Comparison of ENCODE assay signal across 8 mouse cellular contexts in genomic region chr10:41887080-41887821, GRCm38 (mm10).
DNase-seq lines count a peak whose midpoint lies in the region; ATAC-seq and TF ChIP-seq lines count a peak whose summit lies in the region.

No protein-coding gene starts in this region.

- H3K4me3 ChIP-seq in embryonic facial prominence, embryonic 10.5 days, result peak overlapping the region; percentile 77
- peak overlapping the region; percentile 71 for H3K4me3 ChIP-seq in intestine, postnatal 0 days (ENCODE audit: low read depth, low read length)
- peak overlapping the region; percentile 54 for H3K4me3 ChIP-seq in midbrain, embryonic 11.5 days (ENCODE audit: low read depth, low read length)

- WGBS in embryonic facial prominence, embryonic 10.5 days, result under 1% methylated on average over 65 of the region's 65 CpGs
- under 1% methylated on average over 65 of the region's 65 CpGs for WGBS in intestine, postnatal 0 days
- whole genome bisulfite sequencing in midbrain, embryonic 11.5 days, result 1% methylated on average over 65 of the region's 65 CpGs

- no peak; the same call in 1 of the 2 replicates for TF ChIP-seq CTCF in intestine, postnatal 0 days (IDR thresholded peaks at IDR 0.05; ENCODE audit: low read depth)

- H3K9ac ChIP-seq in intestine, postnatal 0 days (ENCODE audit: low read depth, low read length), result peak overlapping the region; percentile 89
- peak overlapping the region; percentile 78 for H3K9ac ChIP-seq in midbrain, embryonic 11.5 days (ENCODE audit: low read length)

- H3K27ac ChIP-seq in embryonic facial prominence, embryonic 10.5 days (replicated peaks), result peak overlapping the region; percentile 91
- H3K27ac ChIP-seq in intestine, postnatal 0 days (ENCODE audit: low read depth, low read length), result peak overlapping the region; percentile 97
- H3K27ac ChIP-seq in midbrain, embryonic 11.5 days (ENCODE audit: low read depth, low read length), result peak overlapping the region; percentile 82

- DNase-seq in adrenal gland, postnatal 14 days, result peak; percentile 98
- DNase-seq in embryonic facial prominence, embryonic 10.5 days (ENCODE audit: low spot score), result peak; percentile 98
- DNase-seq in left cerebral cortex, postnatal 4 days, result peak; percentile 99
- DNase-seq in midbrain, embryonic 11.5 days (ENCODE audit: low spot score, missing footprints), result peak; percentile 99
- DNase-seq in right cerebral cortex, postnatal 4 days, result peak; percentile 96
- peak; percentile 94 for DNase-seq in yolk sac, embryonic 10.5 days (ENCODE audit: low spot score)

- peak overlapping the region; percentile 88 for H3K4me2 ChIP-seq in intestine, postnatal 0 days (replicated peaks; ENCODE audit: low read depth)
- H3K4me2 ChIP-seq in midbrain, embryonic 11.5 days, result peak overlapping the region; percentile 86

- H3K9me3 ChIP-seq in embryonic facial prominence, embryonic 10.5 days, result no peaks in the 10 kb centered on the region
- no peaks in the 10 kb centered on the region for H3K9me3 ChIP-seq in intestine, postnatal 0 days (ENCODE audit: control insufficient read depth)
- no peaks in the 10 kb centered on the region for H3K9me3 ChIP-seq in midbrain, embryonic 11.5 days (ENCODE audit: control insufficient read depth, low read length)

- intact Hi-C loops in left cerebral cortex, postnatal 4 days (cut with DNase I), result loop anchor here (5.0 kb wide), 1 partner anchor 50 kb away; no protein-coding TSS in a partner anchor

- H3K4me1 ChIP-seq in embryonic facial prominence, embryonic 10.5 days, result peaks cover 12% of the 10 kb centered on the region
- no peaks in the 10 kb centered on the region for H3K4me1 ChIP-seq in intestine, postnatal 0 days (replicated peaks; ENCODE audit: control insufficient read depth, insufficient read depth, low read length)
- H3K4me1 ChIP-seq in midbrain, embryonic 11.5 days (ENCODE audit: control insufficient read depth, insufficient read depth, low read length), result peaks cover 8% of the 10 kb centered on the region

- H3K36me3 ChIP-seq in embryonic facial prominence, embryonic 10.5 days (replicated peaks), result no peaks in the 10 kb centered on the region
- no peaks in the 10 kb centered on the region for H3K36me3 ChIP-seq in intestine, postnatal 0 days (ENCODE audit: control insufficient read depth, insufficient read depth)
- H3K36me3 ChIP-seq in midbrain, embryonic 11.5 days (ENCODE audit: control insufficient read depth, insufficient read depth, low read length), result no peaks in the 10 kb centered on the region

- no peaks in the 10 kb centered on the region for H3K27me3 ChIP-seq in embryonic facial prominence, embryonic 10.5 days (replicated peaks; ENCODE audit: low read depth, poor library complexity, severe bottlenecking)
- no peaks in the 10 kb centered on the region for H3K27me3 ChIP-seq in intestine, postnatal 0 days (replicated peaks; ENCODE audit: control insufficient read depth, insufficient read depth, low read length)
- H3K27me3 ChIP-seq in midbrain, embryonic 11.5 days (ENCODE audit: control insufficient read depth, insufficient read depth, low read length), result no peaks in the 10 kb centered on the region

- peak; percentile 89 for ATAC-seq in granulocyte monocyte progenitor cell, adult 5-6 weeks (replicated peaks; ENCODE audit: poor library complexity, severe bottlenecking)
- ATAC-seq in intestine, postnatal 0 days, result peak; percentile 96
- peak; percentile 99 for ATAC-seq in midbrain, embryonic 11.5 days (ENCODE audit: low FRiP score)

Comparison
In these comparisons a context has a peak if more than half of its experiments do, and no peak if none do; other contexts are left out.
1. Peak in every context shown above with its lines: DNase-seq, ATAC-seq, H3K4me3 ChIP-seq and H3K27ac ChIP-seq.